Mouse (Mus musculus): ENCODE results near the gene Kcnh2. TPM values are rescaled to one million over a fixed set of nuclear protein-coding genes. Genes with fewer than 3 reads are reported as not detected.

Kcnh2 gene
- polyA plus RNA-seq, 1 experiment = 26.3 TPM

- no peaks in the 10 kb centered on the region for H3K4me1 ChIP-seq (ENCODE audit: control insufficient read depth, insufficient read depth, insufficient read length, low read length)
- H3K27me3 ChIP-seq (ENCODE audit: control insufficient read depth, insufficient read depth, low read length) = no peaks in the 10 kb centered on the region
- no peak overlapping the region for H3K27ac ChIP-seq (ENCODE audit: insufficient read depth, low read depth, low read length)
- peak overlapping the region; percentile 46 for H3K4me3 ChIP-seq (ENCODE audit: low read depth, low read length)
- H3K36me3 ChIP-seq (ENCODE audit: control insufficient read depth, insufficient read depth, low read length) = no peaks in the 10 kb centered on the region
- no peak for TF ChIP-seq POLR2A (IDR thresholded peaks at IDR 0.05; ENCODE audit: low read depth, low read length)
- TF ChIP-seq CTCF (IDR thresholded peaks at IDR 0.05; ENCODE audit: extremely low read depth, insufficient read length, insufficient replicate concordance, low read depth, low read length) = no peak
- WGBS = 79% methylated on average over 10 of the region's 10 CpGs
Measured at GRCm38 (mm10) chr5:24364963-24365362, 13.6 kb upstream of the Kcnh2 start.

GRCm38 (mm10) chr5:24364508-24364907 is 13.1 kb upstream of the Kcnh2 start, which contains the start of gene Nos3:
Gene Nos3 (plus strand): TSS chr5:24364810.
- TF ChIP-seq CTCF (IDR thresholded peaks at IDR 0.05; ENCODE audit: extremely low read depth, insufficient read length, insufficient replicate concordance, low read depth, low read length) (no peak), POLR2A (IDR thresholded peaks at IDR 0.05; ENCODE audit: low read depth, low read length) (no peak)
- H3K4me3 ChIP-seq (ENCODE audit: low read depth, low read length) = peak within 1 kb of the TSS; percentile 46
- H3K4me1 ChIP-seq (ENCODE audit: control insufficient read depth, insufficient read depth, insufficient read length, low read length) = no peaks in the 10 kb centered on the region
- H3K36me3 ChIP-seq (ENCODE audit: control insufficient read depth, insufficient read depth, low read length) = no peaks in the 10 kb centered on the region
- H3K27me3 ChIP-seq (ENCODE audit: control insufficient read depth, insufficient read depth, low read length) = no peaks in the 10 kb centered on the region
- 56% methylated on average over 12 of the region's 12 CpGs for WGBS
- H3K27ac ChIP-seq (ENCODE audit: insufficient read depth, low read depth, low read length) = no peak within 1 kb of the TSS

GRCm38 (mm10) chr5:24364061-24364460 is 12.7 kb upstream of the Kcnh2 start:
- Histone ChIP-seq H3K27me3 (ENCODE audit: control insufficient read depth, insufficient read depth, low read length) (no peaks in the 10 kb centered on the region), H3K27ac (ENCODE audit: insufficient read depth, low read depth, low read length) (no peak overlapping the region)
- WGBS = 48% methylated on average over 3 of the region's 3 CpGs

GRCm38 (mm10) chr5:24363467-24363866 is 12.1 kb upstream of the Kcnh2 start:
- TF ChIP-seq CTCF (IDR thresholded peaks at IDR 0.05; ENCODE audit: extremely low read depth, insufficient read length, insufficient replicate concordance, low read depth, low read length) (no peak), POLR2A (IDR thresholded peaks at IDR 0.05; ENCODE audit: low read depth, low read length) (no peak)
- H3K4me3 ChIP-seq (ENCODE audit: low read depth, low read length) = no peak overlapping the region
- 53% methylated on average over 2 of the region's 2 CpGs for WGBS

More at GRCm38 (mm10) chr5:24364061-24364460, 12.7 kb upstream of the Kcnh2 start:
- Histone ChIP-seq H3K36me3 (ENCODE audit: control insufficient read depth, insufficient read depth, low read length) (no peaks in the 10 kb centered on the region), H3K4me1 (ENCODE audit: control insufficient read depth, insufficient read depth, insufficient read length, low read length) (no peaks in the 10 kb centered on the region), H3K4me3 (ENCODE audit: low read depth, low read length) (no peak overlapping the region)
- no peak for TF ChIP-seq POLR2A (IDR thresholded peaks at IDR 0.05; ENCODE audit: low read depth, low read length)
- TF ChIP-seq CTCF (IDR thresholded peaks at IDR 0.05; ENCODE audit: extremely low read depth, insufficient read length, insufficient replicate concordance, low read depth, low read length) = no peak

GRCm38 (mm10) chr5:24360792-24361454 is 9.5 kb upstream of the Kcnh2 start:
- no peak overlapping the region for H3K4me3 ChIP-seq (ENCODE audit: low read depth, low read length)
- no peaks in the 10 kb centered on the region for H3K4me1 ChIP-seq (ENCODE audit: control insufficient read depth, insufficient read depth, insufficient read length, low read length)
- H3K27ac ChIP-seq (ENCODE audit: insufficient read depth, low read depth, low read length) = no peak overlapping the region
- no peaks in the 10 kb centered on the region for H3K27me3 ChIP-seq (ENCODE audit: control insufficient read depth, insufficient read depth, low read length)
- H3K36me3 ChIP-seq (ENCODE audit: control insufficient read depth, insufficient read depth, low read length) = no peaks in the 10 kb centered on the region
- 2% methylated on average over 7 of the region's 7 CpGs for WGBS
- TF ChIP-seq CTCF (IDR thresholded peaks at IDR 0.05; ENCODE audit: extremely low read depth, insufficient read length, insufficient replicate concordance, low read depth, low read length) (peak; percentile 97), POLR2A (IDR thresholded peaks at IDR 0.05; ENCODE audit: low read depth, low read length) (no peak)

More at GRCm38 (mm10) chr5:24363467-24363866, 12.1 kb upstream of the Kcnh2 start:
- Histone ChIP-seq H3K27me3 (ENCODE audit: control insufficient read depth, insufficient read depth, low read length) (no peaks in the 10 kb centered on the region), H3K36me3 (ENCODE audit: control insufficient read depth, insufficient read depth, low read length) (no peaks in the 10 kb centered on the region), H3K27ac (ENCODE audit: insufficient read depth, low read depth, low read length) (no peak overlapping the region), H3K4me1 (ENCODE audit: control insufficient read depth, insufficient read depth, insufficient read length, low read length) (no peaks in the 10 kb centered on the region)

- no peak overlapping the region for H3K4me3 ChIP-seq (ENCODE audit: low read depth, low read length)
- H3K27ac ChIP-seq (ENCODE audit: insufficient read depth, low read depth, low read length) = no peak overlapping the region
- no peaks in the 10 kb centered on the region; the same call in 1 of the 2 replicates for H3K4me1 ChIP-seq (ENCODE audit: control insufficient read depth, insufficient read depth, insufficient read length, low read length)
- H3K27me3 ChIP-seq (ENCODE audit: control insufficient read depth, insufficient read depth, low read length) = peaks cover 10% of the 10 kb centered on the region
- 6% methylated on average over 7 of the region's 7 CpGs for WGBS
- TF ChIP-seq CTCF (IDR thresholded peaks at IDR 0.05; ENCODE audit: extremely low read depth, insufficient read length, insufficient replicate concordance, low read depth, low read length) = peak; percentile 53
- no peak for TF ChIP-seq POLR2A (IDR thresholded peaks at IDR 0.05; ENCODE audit: low read depth, low read length)
- H3K36me3 ChIP-seq (ENCODE audit: control insufficient read depth, insufficient read depth, low read length) = no peaks in the 10 kb centered on the region
Measured at GRCm38 (mm10) chr5:24357461-24357860, 6.1 kb upstream of the Kcnh2 start.

- Histone ChIP-seq H3K27ac (ENCODE audit: insufficient read depth, low read depth, low read length) (no peak overlapping the region), H3K4me3 (ENCODE audit: low read depth, low read length) (no peak overlapping the region), H3K36me3 (ENCODE audit: control insufficient read depth, insufficient read depth, low read length) (no peaks in the 10 kb centered on the region), H3K4me1 (ENCODE audit: control insufficient read depth, insufficient read depth, insufficient read length, low read length) (peaks cover 1% of the 10 kb centered on the region; the same call in 1 of the 2 replicates), H3K27me3 (ENCODE audit: control insufficient read depth, insufficient read depth, low read length) (peaks cover 16% of the 10 kb centered on the region)
- no peak for TF ChIP-seq POLR2A (IDR thresholded peaks at IDR 0.05; ENCODE audit: low read depth, low read length)
- TF ChIP-seq CTCF (IDR thresholded peaks at IDR 0.05; ENCODE audit: extremely low read depth, insufficient read length, insufficient replicate concordance, low read depth, low read length) = no peak
- WGBS = 47% methylated on average over 4 of the region's 4 CpGs
Measured at GRCm38 (mm10) chr5:24356764-24357163, 5.4 kb upstream of the Kcnh2 start.

Data from small intestine, adult 2 months (tissue).